ENCODE assay signal across 26 mouse cellular contexts in the genomic region with DNA sequence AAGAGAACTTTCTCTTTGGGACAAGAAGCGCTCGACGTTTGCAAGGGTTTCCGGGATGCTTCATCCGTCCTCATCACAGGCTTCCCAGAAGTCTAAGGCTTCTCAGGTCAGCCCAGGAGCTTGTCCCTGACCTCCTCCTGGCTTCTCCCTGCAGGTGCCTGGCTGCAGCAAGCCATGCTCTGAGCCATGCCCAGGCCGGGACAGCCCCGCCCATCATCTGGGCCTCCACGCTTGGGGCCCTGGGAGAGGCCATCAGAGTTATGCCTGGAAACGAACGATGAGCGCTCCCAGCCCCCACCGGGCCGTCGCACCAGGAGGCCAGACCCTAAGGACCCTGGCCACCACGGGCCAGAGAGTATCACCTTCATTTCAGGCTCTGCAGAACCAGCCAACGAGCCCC. TPM values are rescaled to one million over a fixed set of nuclear protein-coding genes. Genes with fewer than 3 reads are reported as not detected.
"Had no signal": no experiment of that assay in that cellular context is flagged by ENCODE, and none has a peak within 500 bp of the region (broad histone marks: within the 10 kb centered on the region; RNA-seq: fewer than 3 reads in every experiment).

No protein-coding gene starts in this region.

- H3K4me2 ChIP-seq: liver, embryonic 13.5 days; midbrain, embryonic 13.5 days; neural tube, embryonic 12.5 days; neural tube, embryonic 15.5 days had no signal

- H3K4me1 ChIP-seq: midbrain, embryonic 13.5 days; neural tube, embryonic 12.5 days; neural tube, embryonic 15.5 days had no signal

- H3K4me3 ChIP-seq: left cerebral cortex, adult 2 months; liver, embryonic 13.5 days; midbrain, embryonic 13.5 days; neural tube, embryonic 12.5 days; neural tube, embryonic 15.5 days had no signal

- DNase-seq: kidney, adult 18-20 months; kidney, adult 9 months; kidney, postnatal 10 days; kidney, postnatal 36 days; liver, embryonic 13.5 days; lung, adult 2 months; lung, postnatal 14 days; lung, postnatal 4 days; right cerebral cortex, adult 18-20 months; right cerebral cortex, postnatal 14 days; right cerebral cortex, postnatal 4 days; thymus, postnatal 25 days had no signal

- H3K27ac ChIP-seq: left cerebral cortex, adult 2 months; liver, embryonic 13.5 days; midbrain, embryonic 13.5 days; neural tube, embryonic 12.5 days; neural tube, embryonic 15.5 days had no signal

- H3K9ac ChIP-seq: liver, embryonic 13.5 days; midbrain, embryonic 13.5 days; neural tube, embryonic 12.5 days; neural tube, embryonic 15.5 days had no signal

- ATAC-seq: inflammation-experienced regulatory T-cells, adult 6 months; midbrain, embryonic 13.5 days had no signal

- H3K9me3 ChIP-seq: liver, embryonic 13.5 days; midbrain, embryonic 13.5 days; neural tube, embryonic 12.5 days; neural tube, embryonic 15.5 days had no signal

- H3K27me3 ChIP-seq: midbrain, embryonic 13.5 days; neural tube, embryonic 12.5 days; neural tube, embryonic 15.5 days had no signal

RNA-seq across cellular contexts. Expression of gene Kdf1, which starts 9.0 kb away (rescaled TPM):
- total RNA-seq: layer of hippocampus, postnatal 25 days; left cerebral cortex, postnatal 36 days; megakaryocyte progenitor cell, adult 5-6 weeks; megakaryocyte-erythroid progenitor cell, adult 5-6 weeks had no signal

RNA-seq across cellular contexts. Expression of gene Nr0b2, which starts 25.4 kb away (rescaled TPM):
- total RNA-seq: layer of hippocampus, adult 8-10 months; layer of hippocampus, postnatal 25 days; left cerebral cortex, adult 2 months; left cerebral cortex, postnatal 10 days; left cerebral cortex, postnatal 36 days; megakaryocyte-erythroid progenitor cell, adult 5-6 weeks had no signal
- polyA plus RNA-seq: inflammation-experienced regulatory T-cells, adult 6 months; limb, embryonic 11.5 days; midbrain, embryonic 13.5 days; neural tube, embryonic 12.5 days had no signal

RNA-seq across cellular contexts. Expression of gene Trnp1, which starts 29.4 kb away (rescaled TPM):
- total RNA-seq: liver, adult 2 months; megakaryocyte progenitor cell, adult 5-6 weeks had no signal
- polyA plus RNA-seq: inflammation-experienced regulatory T-cells, adult 6 months; liver, embryonic 16.5 days had no signal
